Mouse (Mus musculus): ENCODE results near the gene Ncapg2. TPM values are rescaled to one million over a fixed set of nuclear protein-coding genes. Genes with fewer than 3 reads are reported as not detected.

Ncapg2 gene
- polyA plus RNA-seq, 1 experiment from 2014 or later = 6.6 TPM

DNA sequence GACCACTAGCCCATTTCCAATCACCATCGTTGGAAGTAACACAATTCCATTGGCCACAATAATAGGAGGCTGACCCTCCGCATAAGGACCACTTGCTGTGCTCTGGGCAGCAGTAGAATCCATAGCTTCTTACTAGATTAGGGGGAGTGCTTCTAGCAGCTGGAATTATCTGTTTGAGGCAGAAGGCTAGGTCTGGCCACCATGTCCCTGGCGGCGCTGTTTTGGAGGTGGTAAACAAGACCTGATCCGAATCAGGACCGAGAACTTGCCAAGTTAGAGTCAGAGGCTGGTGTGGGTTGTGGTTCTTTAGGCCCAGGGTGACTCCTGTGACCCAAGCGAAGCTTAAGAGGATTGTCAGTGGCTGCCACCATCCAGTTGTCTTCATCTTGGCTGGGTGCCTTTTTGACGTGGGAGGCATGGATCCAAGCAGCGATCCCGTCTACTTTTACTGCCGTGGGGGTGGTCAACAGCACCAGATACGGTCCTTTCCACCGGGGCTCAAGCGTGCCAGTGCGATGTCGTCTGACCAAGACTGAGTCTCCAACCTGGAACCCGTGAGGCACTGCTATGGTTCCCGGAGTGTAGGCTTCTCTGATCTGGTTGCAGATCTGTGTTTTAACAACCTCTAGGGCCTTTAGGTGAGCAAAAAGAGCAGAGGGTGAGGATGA, 1.1 kb upstream of the Ncapg2 start:
- Histone ChIP-seq H3K4me2 (peak overlapping the region; percentile 93), H3K36me3 (peaks cover 23% of the 10 kb centered on the region), H3K9me3 (peaks cover 7% of the 10 kb centered on the region; the same call in 1 of the 2 replicates), H3K27me3 (no peaks in the 10 kb centered on the region), H3K4me3 (peak overlapping the region; percentile 79), H3K4me1 (replicated peaks) (peaks cover 16% of the 10 kb centered on the region), H3K9ac (peak overlapping the region; percentile 59), H3K27ac (replicated peaks) (no peak overlapping the region)
- ATAC-seq (ENCODE audit: low read depth) = no peak
- WGBS = 97% methylated on average over 18 of the region's 18 CpGs

DNA sequence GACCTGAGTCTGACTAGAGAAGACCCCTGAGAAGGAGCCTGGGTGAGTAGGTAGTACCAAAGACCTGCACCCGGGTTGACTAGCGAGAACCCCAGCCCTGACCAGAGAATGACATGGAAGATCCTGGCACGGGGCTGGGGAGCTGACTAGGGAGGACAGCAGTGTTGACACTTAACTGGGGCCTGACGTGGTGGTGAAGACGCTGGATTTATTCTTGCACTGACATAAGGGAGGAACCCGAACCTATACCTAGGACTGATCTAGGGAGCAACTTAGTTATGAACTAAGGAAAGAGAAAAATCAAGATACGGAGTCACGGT, 594 bp downstream of the Ncapg2 start:
- H3K27ac ChIP-seq (replicated peaks) = no peak overlapping the region
- no peak for ATAC-seq (ENCODE audit: low read depth)
- peaks cover 23% of the 10 kb centered on the region for H3K36me3 ChIP-seq
- H3K9ac ChIP-seq = peak overlapping the region; percentile 77
- peaks cover 16% of the 10 kb centered on the region for H3K4me1 ChIP-seq (replicated peaks)
- peaks cover 7% of the 10 kb centered on the region; the same call in 1 of the 2 replicates for H3K9me3 ChIP-seq
- WGBS = 9% methylated on average over 8 of the region's 8 CpGs
- H3K4me2 ChIP-seq = peak overlapping the region; percentile 93
- no peaks in the 10 kb centered on the region for H3K27me3 ChIP-seq
- H3K4me3 ChIP-seq = peak overlapping the region; percentile 79

DNA sequence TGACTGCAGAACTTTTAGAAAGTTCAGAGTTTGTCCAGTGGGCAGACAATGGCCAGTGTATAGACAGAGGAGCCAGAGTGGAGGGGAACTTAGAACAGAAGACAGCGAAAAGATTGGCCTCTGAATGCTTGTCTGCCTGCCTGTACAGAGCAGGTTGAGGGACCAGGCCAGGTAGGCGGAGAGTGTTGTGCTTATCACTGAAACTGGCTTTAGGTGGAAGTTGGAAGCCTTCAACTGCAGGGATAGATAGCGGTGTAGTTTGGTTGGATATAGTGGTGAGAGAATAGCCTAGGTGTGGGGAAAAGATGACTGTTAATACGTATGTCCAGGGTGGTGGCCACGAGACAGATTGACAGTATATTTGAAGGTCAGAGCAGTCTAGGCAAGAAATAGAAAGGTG, 2.7 kb downstream of the Ncapg2 start:
- ATAC-seq (ENCODE audit: low read depth) = no peak
- Histone ChIP-seq H3K4me1 (replicated peaks) (peaks cover 16% of the 10 kb centered on the region), H3K27me3 (no peaks in the 10 kb centered on the region), H3K4me3 (no peak overlapping the region), H3K4me2 (no peak overlapping the region), H3K9me3 (peaks cover 7% of the 10 kb centered on the region; the same call in 1 of the 2 replicates), H3K36me3 (peaks cover 11% of the 10 kb centered on the region; the same call in 1 of the 2 replicates), H3K27ac (replicated peaks) (no peak overlapping the region), H3K9ac (no peak overlapping the region)
- WGBS = 95% methylated on average over 5 of the region's 5 CpGs

DNA sequence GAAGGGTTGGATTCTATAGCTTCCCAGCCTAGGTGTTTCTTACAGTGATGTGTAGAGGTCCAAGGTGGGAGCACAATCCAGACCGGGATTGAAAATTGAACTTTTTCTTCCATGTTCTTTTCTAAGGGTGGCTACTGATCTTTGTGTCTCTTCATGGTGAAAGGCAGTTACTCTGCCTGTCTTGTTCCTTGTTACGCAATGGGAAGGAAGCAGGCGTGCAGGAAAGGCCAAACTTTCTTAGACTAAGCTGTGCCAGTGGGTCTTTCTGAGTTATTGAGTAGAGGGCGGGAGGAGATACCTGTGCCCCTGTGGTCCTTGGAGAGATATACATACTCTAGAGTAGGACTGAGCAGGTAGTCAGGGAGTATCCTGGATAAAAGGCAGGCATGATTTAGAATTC, 9.7 kb downstream of the Ncapg2 start:
- Histone ChIP-seq H3K9ac (no peak overlapping the region), H3K9me3 (no peaks in the 10 kb centered on the region), H3K27me3 (no peaks in the 10 kb centered on the region), H3K4me3 (no peak overlapping the region), H3K4me2 (no peak overlapping the region), H3K36me3 (peaks cover 7% of the 10 kb centered on the region; the same call in 1 of the 2 replicates), H3K27ac (replicated peaks) (no peak overlapping the region), H3K4me1 (replicated peaks) (no peaks in the 10 kb centered on the region)
- ATAC-seq (ENCODE audit: low read depth) = no peak
- 96% methylated on average over 4 of the region's 4 CpGs for WGBS

DNA sequence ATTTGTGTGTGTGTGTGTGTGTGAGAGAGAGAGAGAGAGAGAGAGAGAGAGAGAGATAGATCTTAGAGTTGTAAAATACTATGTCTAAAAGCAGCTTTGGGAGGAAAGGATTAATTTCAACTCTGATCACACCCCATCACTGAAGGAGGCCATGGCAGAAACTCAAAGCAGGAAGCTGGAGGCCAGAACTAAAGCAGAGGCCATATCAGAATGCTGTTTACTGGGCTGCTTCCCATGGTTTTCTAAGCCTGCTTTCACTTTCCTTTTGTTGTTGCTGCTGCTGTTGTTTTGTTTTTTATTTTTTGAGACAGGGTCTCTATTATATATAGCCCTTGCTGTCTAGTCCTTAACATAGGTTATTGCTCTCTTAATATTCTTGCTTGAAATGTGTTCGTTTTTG, 11.3 kb downstream of the Ncapg2 start:
- Histone ChIP-seq H3K27ac (replicated peaks) (no peak overlapping the region), H3K4me3 (no peak overlapping the region), H3K9me3 (no peaks in the 10 kb centered on the region), H3K27me3 (no peaks in the 10 kb centered on the region), H3K4me2 (no peak overlapping the region), H3K4me1 (replicated peaks) (no peaks in the 10 kb centered on the region), H3K36me3 (peaks cover 7% of the 10 kb centered on the region; the same call in 1 of the 2 replicates), H3K9ac (no peak overlapping the region)
- no peak for ATAC-seq (ENCODE audit: low read depth)
- 93% methylated on average over 1 of the region's 1 CpGs for WGBS

DNA sequence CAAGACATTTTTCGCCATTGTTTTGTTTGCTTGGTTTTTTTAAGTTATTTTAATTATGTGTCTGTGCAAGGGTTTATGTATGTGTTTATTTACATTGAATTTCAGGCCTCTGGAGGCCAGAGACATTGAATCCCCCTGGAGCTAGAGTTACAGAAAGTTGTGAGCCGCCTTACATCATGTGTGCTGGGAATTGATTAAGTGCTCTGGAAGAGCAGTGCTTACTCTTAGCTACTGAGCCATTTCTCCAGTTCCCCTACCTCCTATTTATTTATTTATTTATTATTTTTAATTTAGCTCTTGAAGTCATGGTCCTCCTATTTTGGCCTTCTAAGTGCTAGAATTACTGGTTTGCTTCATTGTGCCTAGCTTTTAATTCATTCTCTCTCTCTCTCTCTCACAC, 16.5 kb downstream of the Ncapg2 start:
- no peak overlapping the region for H3K27ac ChIP-seq (replicated peaks)
- 85% methylated on average over 2 of the region's 2 CpGs for WGBS

DNA sequence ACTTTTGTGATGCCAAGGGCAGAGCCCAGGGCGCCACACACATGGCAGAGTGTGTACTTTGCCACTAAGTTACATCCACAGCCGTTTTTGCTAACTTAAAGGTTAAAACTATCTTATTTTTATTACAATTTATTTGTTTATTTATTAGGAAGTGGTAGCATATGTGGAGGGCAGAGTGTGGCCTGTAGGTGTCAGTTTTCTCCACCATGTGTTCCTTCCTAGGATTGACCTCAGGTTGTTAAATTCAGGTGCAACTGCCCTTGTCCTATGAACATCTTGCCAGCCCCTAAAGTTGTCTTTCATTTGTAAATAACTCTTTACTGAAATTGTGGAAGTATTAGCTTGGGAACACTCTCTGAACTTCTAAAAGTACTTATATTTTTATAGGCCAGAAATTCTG, 20.2 kb downstream of the Ncapg2 start:
- 92% methylated on average over 2 of the region's 2 CpGs for WGBS
- Histone ChIP-seq H3K4me2 (no peak overlapping the region), H3K27me3 (no peaks in the 10 kb centered on the region), H3K9ac (no peak overlapping the region), H3K36me3 (peaks cover 17% of the 10 kb centered on the region), H3K27ac (replicated peaks) (no peak overlapping the region), H3K9me3 (no peaks in the 10 kb centered on the region), H3K4me1 (replicated peaks) (no peaks in the 10 kb centered on the region), H3K4me3 (no peak overlapping the region)
- ATAC-seq (ENCODE audit: low read depth) = no peak

More for the DNA sequence above, 16.5 kb downstream of the Ncapg2 start:
- Histone ChIP-seq H3K4me3 (no peak overlapping the region), H3K9ac (no peak overlapping the region), H3K36me3 (peaks cover 3% of the 10 kb centered on the region), H3K9me3 (no peaks in the 10 kb centered on the region), H3K27me3 (no peaks in the 10 kb centered on the region), H3K4me1 (replicated peaks) (no peaks in the 10 kb centered on the region), H3K4me2 (no peak overlapping the region)
- ATAC-seq (ENCODE audit: low read depth) = no peak

DNA sequence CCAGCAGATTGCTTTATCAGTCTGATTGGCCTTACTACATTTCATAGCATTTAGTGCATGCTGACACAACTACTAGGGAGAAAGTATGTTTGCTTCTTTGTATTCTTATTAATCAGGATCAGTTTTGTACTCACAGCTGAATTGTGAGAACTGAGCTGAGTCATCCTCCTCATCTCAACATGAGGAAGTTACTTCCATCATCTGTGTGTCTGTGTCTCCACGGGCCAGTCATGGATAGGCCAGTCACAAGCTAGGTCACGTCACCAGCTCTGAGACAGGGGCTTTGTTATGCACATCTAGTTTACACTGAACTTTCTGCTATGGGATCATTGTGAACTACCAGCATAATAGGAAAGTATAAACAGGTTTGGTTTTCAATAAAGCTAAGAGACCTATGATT, 28.5 kb downstream of the Ncapg2 start:
- no peak for ATAC-seq (ENCODE audit: low read depth)
- H3K27ac ChIP-seq (replicated peaks) = no peak overlapping the region
- H3K4me1 ChIP-seq (replicated peaks) = no peaks in the 10 kb centered on the region
- no peaks in the 10 kb centered on the region for H3K27me3 ChIP-seq
- peaks cover 23% of the 10 kb centered on the region for H3K36me3 ChIP-seq
- no peak overlapping the region for H3K4me2 ChIP-seq
- H3K9me3 ChIP-seq = no peaks in the 10 kb centered on the region
- H3K9ac ChIP-seq = no peak overlapping the region
- 87% methylated on average over 2 of the region's 2 CpGs for WGBS
- H3K4me3 ChIP-seq = no peak overlapping the region

DNA sequence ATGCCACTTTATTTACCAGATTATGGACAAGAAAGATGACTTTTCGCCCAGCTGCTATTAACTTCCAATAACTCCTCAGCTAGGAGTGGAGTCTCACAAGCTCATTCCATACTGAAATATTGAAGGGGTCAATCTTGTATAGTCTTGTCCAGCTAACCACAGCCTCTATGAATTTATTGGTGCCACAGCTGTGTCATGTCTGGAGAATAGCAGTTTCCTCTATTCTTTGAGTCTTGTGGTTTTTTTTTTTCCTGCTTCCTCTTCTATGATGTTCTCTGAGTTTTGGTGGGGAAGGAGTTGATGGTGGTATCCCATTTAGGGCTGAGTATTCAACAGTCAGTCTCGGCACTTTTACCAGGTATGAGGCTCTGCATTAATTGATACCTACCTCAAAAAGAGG, 30.0 kb downstream of the Ncapg2 start:
- WGBS = 94% methylated on average over 2 of the region's 2 CpGs
- H3K36me3 ChIP-seq = peaks cover 29% of the 10 kb centered on the region
- no peaks in the 10 kb centered on the region for H3K27me3 ChIP-seq
- no peak overlapping the region for H3K4me3 ChIP-seq
- no peak overlapping the region for H3K27ac ChIP-seq (replicated peaks)
- ATAC-seq (ENCODE audit: low read depth) = no peak
- no peak overlapping the region for H3K9ac ChIP-seq
- H3K4me1 ChIP-seq (replicated peaks) = no peaks in the 10 kb centered on the region
- H3K4me2 ChIP-seq = no peak overlapping the region
- H3K9me3 ChIP-seq = no peaks in the 10 kb centered on the region

DNA sequence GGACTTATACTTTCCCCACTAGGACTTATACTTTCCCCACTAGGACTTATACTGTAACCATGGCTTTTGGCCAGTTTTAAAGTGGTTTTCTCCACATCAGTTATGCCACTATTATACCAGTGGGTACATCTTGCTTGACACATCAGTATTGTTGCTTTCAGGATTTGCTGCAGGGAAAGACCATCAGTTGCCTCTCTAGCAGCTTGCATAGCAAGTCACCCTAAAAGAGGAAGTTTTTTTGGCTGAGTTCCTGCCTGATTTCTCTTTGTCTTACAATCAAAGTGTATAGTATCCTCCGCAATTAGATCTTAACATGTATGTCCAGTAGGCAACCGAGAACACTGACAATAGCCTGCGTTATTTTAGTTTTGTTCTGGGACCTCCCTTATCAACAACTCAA, 30.9 kb downstream of the Ncapg2 start:
- ATAC-seq (ENCODE audit: low read depth) = no peak
- H3K9ac ChIP-seq = no peak overlapping the region
- H3K4me1 ChIP-seq (replicated peaks) = no peaks in the 10 kb centered on the region
- H3K27ac ChIP-seq (replicated peaks) = no peak overlapping the region
- H3K36me3 ChIP-seq = peaks cover 30% of the 10 kb centered on the region
- H3K4me3 ChIP-seq = no peak overlapping the region
- 84% methylated on average over 3 of the region's 3 CpGs for WGBS
- no peak overlapping the region for H3K4me2 ChIP-seq
- no peaks in the 10 kb centered on the region for H3K27me3 ChIP-seq
- H3K9me3 ChIP-seq = no peaks in the 10 kb centered on the region

DNA sequence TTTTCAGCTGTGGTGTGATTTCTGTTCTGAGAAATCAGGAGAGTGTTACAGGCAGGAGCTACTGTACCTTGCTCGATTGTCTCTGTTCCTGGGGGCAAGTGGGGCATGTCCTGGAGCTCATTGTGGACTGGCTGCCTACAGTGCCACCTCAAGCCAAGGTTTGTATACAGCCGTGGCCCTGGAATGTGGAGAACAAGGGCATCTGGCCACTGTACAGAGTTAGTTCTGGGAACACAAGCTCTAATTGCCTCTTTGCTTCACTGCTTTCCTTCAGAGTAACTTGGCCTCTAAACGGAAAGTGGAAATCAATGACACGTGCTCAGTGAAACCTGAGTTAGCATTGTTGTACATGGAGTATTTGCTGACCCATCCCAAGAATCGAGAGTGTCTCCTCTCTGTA, 33.4 kb downstream of the Ncapg2 start:
- Histone ChIP-seq H3K9me3 (no peaks in the 10 kb centered on the region), H3K27ac (replicated peaks) (no peak overlapping the region), H3K4me2 (no peak overlapping the region), H3K9ac (no peak overlapping the region), H3K4me3 (no peak overlapping the region), H3K36me3 (peaks cover 24% of the 10 kb centered on the region), H3K27me3 (no peaks in the 10 kb centered on the region), H3K4me1 (replicated peaks) (no peaks in the 10 kb centered on the region)
- 89% methylated on average over 5 of the region's 5 CpGs for WGBS
- ATAC-seq (ENCODE audit: low read depth) = no peak

DNA sequence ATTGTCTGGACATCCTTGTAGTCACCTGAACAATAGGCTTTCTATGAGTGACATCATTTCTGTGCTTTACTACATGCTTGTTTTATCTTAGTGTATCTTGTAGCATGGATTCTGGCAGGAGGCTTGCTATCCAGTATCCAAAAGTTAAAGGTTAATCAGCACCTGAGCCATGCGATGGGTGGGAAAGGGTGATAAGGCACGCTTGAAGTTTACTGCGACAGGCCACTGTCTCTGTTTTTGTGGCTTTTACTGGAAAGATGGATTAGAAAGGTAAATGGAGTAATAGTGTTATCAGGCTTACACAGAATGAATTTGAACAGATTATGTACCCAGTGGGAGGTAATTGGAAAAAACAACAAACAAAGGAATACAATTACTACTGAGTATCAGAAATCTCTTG, 37.0 kb downstream of the Ncapg2 start:
- Histone ChIP-seq H3K4me3 (no peak overlapping the region), H3K36me3 (peaks cover 39% of the 10 kb centered on the region), H3K9ac (no peak overlapping the region), H3K4me1 (replicated peaks) (no peaks in the 10 kb centered on the region), H3K4me2 (no peak overlapping the region), H3K9me3 (no peaks in the 10 kb centered on the region), H3K27me3 (no peaks in the 10 kb centered on the region), H3K27ac (replicated peaks) (no peak overlapping the region)
- ATAC-seq (ENCODE audit: low read depth) = no peak
- 96% methylated on average over 3 of the region's 3 CpGs for WGBS

DNA sequence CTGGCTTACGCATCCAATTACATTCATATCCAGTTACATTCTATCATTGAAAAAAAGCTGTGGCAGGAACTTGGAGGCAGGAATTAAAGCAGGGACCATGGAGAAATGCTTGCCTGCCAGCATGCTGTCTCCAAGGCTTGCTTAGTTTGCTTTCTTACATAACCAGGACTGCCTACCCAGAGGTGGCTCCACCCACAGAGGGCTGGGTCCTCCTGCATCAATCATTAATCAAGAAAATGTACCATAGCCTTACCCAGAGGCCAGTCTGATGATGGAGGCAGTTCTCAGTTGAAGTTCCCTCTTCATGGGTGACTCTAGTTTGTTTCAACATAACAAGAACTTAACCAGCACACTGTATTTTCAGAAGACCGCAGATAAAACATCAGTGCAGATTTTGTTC, 44.3 kb downstream of the Ncapg2 start:
- WGBS = 96% methylated on average over 2 of the region's 2 CpGs

More for the DNA sequence above, 44.3 kb downstream of the Ncapg2 start:
- H3K4me3 ChIP-seq = no peak overlapping the region
- H3K36me3 ChIP-seq = peaks cover 9% of the 10 kb centered on the region
- H3K4me1 ChIP-seq (replicated peaks) = no peaks in the 10 kb centered on the region
- no peaks in the 10 kb centered on the region for H3K9me3 ChIP-seq
- no peak overlapping the region for H3K9ac ChIP-seq
- ATAC-seq (ENCODE audit: low read depth) = no peak
- no peak overlapping the region for H3K27ac ChIP-seq (replicated peaks)
- no peaks in the 10 kb centered on the region for H3K27me3 ChIP-seq
- H3K4me2 ChIP-seq = no peak overlapping the region

Data from neural tube, embryonic 13.5 days (tissue).